Mouse (Mus musculus): ENCODE measurements around the gene Cul7. TPM values are rescaled to one million over a fixed set of nuclear protein-coding genes. Genes with fewer than 3 reads are reported as not detected.

Gene Cul7
- polyA plus RNA-seq, 1 experiment from 2014 or later: 50.8 TPM

DNA sequence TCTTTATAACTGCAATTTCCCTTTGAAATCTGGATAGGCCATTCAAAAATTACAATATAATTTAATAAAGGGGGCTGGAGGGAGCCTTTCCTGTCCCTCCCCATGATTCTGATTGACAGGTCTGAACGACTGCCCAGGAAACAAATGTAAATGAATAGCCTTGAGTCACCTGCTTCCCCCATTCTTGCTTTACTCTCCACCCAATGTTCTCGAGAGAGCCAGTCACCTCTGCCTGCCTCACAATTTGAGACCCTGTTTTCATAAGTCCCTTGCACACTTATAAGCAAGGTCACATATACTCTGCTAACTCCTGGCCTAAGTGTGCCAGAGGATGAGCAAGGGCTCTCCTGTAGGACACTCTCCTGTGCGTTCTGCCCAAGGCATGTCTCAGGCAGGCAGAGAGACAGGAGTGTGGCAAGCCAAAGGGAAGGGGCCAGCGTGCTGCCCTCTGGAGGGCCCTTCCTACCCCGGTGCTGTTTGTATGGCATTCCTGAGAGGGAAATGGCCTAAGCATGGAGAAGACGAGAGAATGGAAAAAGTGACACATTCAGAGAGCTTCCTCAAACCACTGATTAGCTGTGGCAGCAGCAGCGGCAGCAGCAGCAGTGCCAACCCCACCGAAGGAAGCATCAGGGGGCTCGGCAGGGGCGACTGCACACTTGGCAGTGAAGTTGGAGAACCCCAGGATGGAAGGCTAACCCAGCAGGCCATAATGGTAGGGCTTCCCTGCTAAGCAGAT lies 26.1 kb upstream of the Cul7 start:
- H3K36me3 ChIP-seq (ENCODE audit: control insufficient read depth, insufficient read depth, low read length): no peaks in the 10 kb centered on the region
- H3K4me3 ChIP-seq (ENCODE audit: low read length): peak overlapping the region; percentile 30
- 12% methylated on average over 10 of the region's 10 CpGs for WGBS
- ATAC-seq (ENCODE audit: low read depth): peak; percentile 10; the same call in 1 of the 2 replicates
- peak overlapping the region; percentile 60 for H3K9ac ChIP-seq (ENCODE audit: low read length)
- H3K9me3 ChIP-seq (ENCODE audit: control insufficient read depth, low read length): no peaks in the 10 kb centered on the region
- H3K4me1 ChIP-seq (replicated peaks; ENCODE audit: control insufficient read depth, insufficient read depth, low read length): peaks cover 87% of the 10 kb centered on the region
- peak overlapping the region; percentile 54 for H3K4me2 ChIP-seq (ENCODE audit: low read depth, low read length)
- H3K27me3 ChIP-seq (ENCODE audit: control insufficient read depth, insufficient read depth, low read depth, low read length): no peaks in the 10 kb centered on the region
- H3K27ac ChIP-seq (ENCODE audit: low read length): peak overlapping the region; percentile 77

- Histone ChIP-seq H3K4me3 (ENCODE audit: low read length) (peak overlapping the region; percentile 30), H3K27ac (ENCODE audit: low read length) (peak overlapping the region; percentile 77), H3K4me1 (replicated peaks; ENCODE audit: control insufficient read depth, insufficient read depth, low read length) (peaks cover 81% of the 10 kb centered on the region), H3K27me3 (ENCODE audit: control insufficient read depth, insufficient read depth, low read depth, low read length) (no peaks in the 10 kb centered on the region), H3K9me3 (ENCODE audit: control insufficient read depth, low read length) (no peaks in the 10 kb centered on the region), H3K36me3 (ENCODE audit: control insufficient read depth, insufficient read depth, low read length) (no peaks in the 10 kb centered on the region), H3K9ac (ENCODE audit: low read length) (peak overlapping the region; percentile 60), H3K4me2 (ENCODE audit: low read depth, low read length) (peak overlapping the region; percentile 54)
- 45% methylated on average over 12 of the region's 12 CpGs for WGBS
- ATAC-seq (ENCODE audit: low read depth): no peak
Observed at GRCm38 (mm10) chr17:46624598-46624997, 25.5 kb upstream of the Cul7 start.

DNA sequence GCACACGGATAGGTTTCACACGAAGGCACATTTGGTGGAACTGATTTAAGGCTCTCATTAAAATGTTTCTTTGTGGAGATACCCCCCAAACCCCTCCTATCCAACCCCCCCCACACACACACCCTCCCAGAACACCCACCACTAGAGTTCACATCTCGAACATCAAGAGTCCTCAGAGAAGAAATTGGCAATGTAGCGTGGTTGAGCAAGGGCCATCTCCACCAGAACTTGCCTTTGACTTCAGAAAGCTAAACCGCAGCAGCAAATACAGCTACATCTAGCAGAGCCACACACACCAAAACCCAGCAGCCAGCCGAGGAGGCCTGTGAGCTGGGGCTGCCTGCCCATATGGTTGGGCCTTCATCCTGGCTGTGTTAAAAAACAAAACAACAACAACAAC lies 22.7 kb upstream of the Cul7 start:
- ATAC-seq (ENCODE audit: low read depth): no peak
- WGBS: 26% methylated on average over 6 of the region's 6 CpGs
- peak overlapping the region; percentile 98 for H3K9ac ChIP-seq (ENCODE audit: low read length)
- H3K36me3 ChIP-seq (ENCODE audit: control insufficient read depth, insufficient read depth, low read length): no peaks in the 10 kb centered on the region
- H3K9me3 ChIP-seq (ENCODE audit: control insufficient read depth, low read length): no peaks in the 10 kb centered on the region
- peak overlapping the region; percentile 79 for H3K4me2 ChIP-seq (ENCODE audit: low read depth, low read length)
- H3K27me3 ChIP-seq (ENCODE audit: control insufficient read depth, insufficient read depth, low read depth, low read length): no peaks in the 10 kb centered on the region
- peak overlapping the region; percentile 99 for H3K27ac ChIP-seq (ENCODE audit: low read length)
- H3K4me3 ChIP-seq (ENCODE audit: low read length): peak overlapping the region; percentile 92
- H3K4me1 ChIP-seq (replicated peaks; ENCODE audit: control insufficient read depth, insufficient read depth, low read length): peaks cover 66% of the 10 kb centered on the region

- Histone ChIP-seq H3K27me3 (ENCODE audit: control insufficient read depth, insufficient read depth, low read depth, low read length) (no peaks in the 10 kb centered on the region), H3K4me3 (ENCODE audit: low read length) (peak overlapping the region; percentile 92), H3K36me3 (ENCODE audit: control insufficient read depth, insufficient read depth, low read length) (no peaks in the 10 kb centered on the region), H3K4me1 (replicated peaks; ENCODE audit: control insufficient read depth, insufficient read depth, low read length) (peaks cover 56% of the 10 kb centered on the region), H3K9me3 (ENCODE audit: control insufficient read depth, low read length) (no peaks in the 10 kb centered on the region), H3K27ac (ENCODE audit: low read length) (peak overlapping the region; percentile 99), H3K9ac (ENCODE audit: low read length) (peak overlapping the region; percentile 98), H3K4me2 (ENCODE audit: low read depth, low read length) (peak overlapping the region; percentile 79)
- no peak for ATAC-seq (ENCODE audit: low read depth)
- under 1% methylated on average over 13 of the region's 13 CpGs for WGBS
Observed at GRCm38 (mm10) chr17:46628471-46628790, 21.7 kb upstream of the Cul7 start.

- H3K4me1 ChIP-seq (replicated peaks; ENCODE audit: control insufficient read depth, insufficient read depth, low read length): peaks cover 50% of the 10 kb centered on the region
- WGBS: under 1% methylated on average over 69 of the region's 90 CpGs
- peak within 1 kb of the TSS; percentile 92 for H3K4me3 ChIP-seq (ENCODE audit: low read length)
- H3K27me3 ChIP-seq (ENCODE audit: control insufficient read depth, insufficient read depth, low read depth, low read length): no peaks in the 10 kb centered on the region
- no peaks in the 10 kb centered on the region for H3K9me3 ChIP-seq (ENCODE audit: control insufficient read depth, low read length)
- peak; percentile 74 for ATAC-seq (ENCODE audit: low read depth)
- H3K36me3 ChIP-seq (ENCODE audit: control insufficient read depth, insufficient read depth, low read length): no peaks in the 10 kb centered on the region
- peak within 1 kb of the TSS; percentile 99 for H3K27ac ChIP-seq (ENCODE audit: low read length)
- peak within 1 kb of the TSS; percentile 98 for H3K9ac ChIP-seq (ENCODE audit: low read length)
- peak within 1 kb of the TSS; percentile 79 for H3K4me2 ChIP-seq (ENCODE audit: low read depth, low read length)
Observed at GRCm38 (mm10) chr17:46628791-46629684, 21.1 kb upstream of the Cul7 start, which contains the start of gene Ptk7. TSS of gene Ptk7 (minus strand) at chr17:46629504.

- H3K4me3 ChIP-seq (ENCODE audit: low read length): peak overlapping the region; percentile 92
- H3K4me1 ChIP-seq (replicated peaks; ENCODE audit: control insufficient read depth, insufficient read depth, low read length): peaks cover 41% of the 10 kb centered on the region
- no peaks in the 10 kb centered on the region for H3K36me3 ChIP-seq (ENCODE audit: control insufficient read depth, insufficient read depth, low read length)
- H3K4me2 ChIP-seq (ENCODE audit: low read depth, low read length): peak overlapping the region; percentile 79
- H3K9me3 ChIP-seq (ENCODE audit: control insufficient read depth, low read length): no peaks in the 10 kb centered on the region
- H3K27ac ChIP-seq (ENCODE audit: low read length): peak overlapping the region; percentile 99
- 6% methylated on average over 12 of the region's 12 CpGs for WGBS
- ATAC-seq (ENCODE audit: low read depth): peak; percentile 90
- peak overlapping the region; percentile 98 for H3K9ac ChIP-seq (ENCODE audit: low read length)
- H3K27me3 ChIP-seq (ENCODE audit: control insufficient read depth, insufficient read depth, low read depth, low read length): no peaks in the 10 kb centered on the region
Observed at GRCm38 (mm10) chr17:46629685-46630441, 20.3 kb upstream of the Cul7 start.

- H3K9me3 ChIP-seq (ENCODE audit: control insufficient read depth, low read length): no peaks in the 10 kb centered on the region
- peaks cover 7% of the 10 kb centered on the region for H3K36me3 ChIP-seq (ENCODE audit: control insufficient read depth, insufficient read depth, low read length)
- 16% methylated on average over 15 of the region's 15 CpGs for WGBS
- no peaks in the 10 kb centered on the region for H3K27me3 ChIP-seq (ENCODE audit: control insufficient read depth, insufficient read depth, low read depth, low read length)
- no peak overlapping the region for H3K4me3 ChIP-seq (ENCODE audit: low read length)
- H3K9ac ChIP-seq (ENCODE audit: low read length): no peak overlapping the region; the same call in 1 of the 2 replicates
- H3K4me1 ChIP-seq (replicated peaks; ENCODE audit: control insufficient read depth, insufficient read depth, low read length): peaks cover 7% of the 10 kb centered on the region
- peak overlapping the region; percentile 39 for H3K4me2 ChIP-seq (ENCODE audit: low read depth, low read length)
- no peak overlapping the region for H3K27ac ChIP-seq (ENCODE audit: low read length)
- ATAC-seq (ENCODE audit: low read depth): peak; percentile 60
Observed at GRCm38 (mm10) chr17:46636831-46637523, 13.2 kb upstream of the Cul7 start.

GRCm38 (mm10) chr17:46639929-46640328 lies 10.2 kb upstream of the Cul7 start:
- H3K4me1 ChIP-seq (replicated peaks; ENCODE audit: control insufficient read depth, insufficient read depth, low read length): peaks cover 15% of the 10 kb centered on the region
- H3K27ac ChIP-seq (ENCODE audit: low read length): no peak overlapping the region
- H3K9ac ChIP-seq (ENCODE audit: low read length): no peak overlapping the region
- no peak overlapping the region for H3K4me3 ChIP-seq (ENCODE audit: low read length)
- no peak for ATAC-seq (ENCODE audit: low read depth)
- no peaks in the 10 kb centered on the region for H3K9me3 ChIP-seq (ENCODE audit: control insufficient read depth, low read length)
- 77% methylated on average over 9 of the region's 9 CpGs for WGBS
- H3K4me2 ChIP-seq (ENCODE audit: low read depth, low read length): no peak overlapping the region
- H3K36me3 ChIP-seq (ENCODE audit: control insufficient read depth, insufficient read depth, low read length): peaks cover 7% of the 10 kb centered on the region
- no peaks in the 10 kb centered on the region for H3K27me3 ChIP-seq (ENCODE audit: control insufficient read depth, insufficient read depth, low read depth, low read length)

Data from lung, embryonic 16.5 days (tissue).